Mouse (Mus musculus) brain, embryonic 14.5 days (tissue): ENCODE data around the gene Parvb. TPM values are rescaled to one million over a fixed set of nuclear protein-coding genes. Genes with fewer than 3 reads are reported as not detected.

Experiments
- DNase-seq: peaks from one replicate; pipeline ENCODE4 v3.0.0-alpha.2; 2011; ENCODE audit warnings: low read depth
- CTCF ChIP-seq: fragments of 200-500 bp; IDR thresholded peaks from 2 replicates; pipeline ENCODE4 v1.5.1; 2012; ENCODE audit warnings: inconsistent platforms, mild to moderate bottlenecking, moderate library complexity, borderline replicate concordance; ENCODE audit not compliant: insufficient read depth, insufficient read length; ENCODE audit errors: extremely low read depth
- POLR2A ChIP-seq: fragments of 200-500 bp; IDR thresholded peaks from 2 replicates; pipeline ENCODE4 v1.6.1; 2012; ENCODE audit warnings: mild to moderate bottlenecking, inconsistent platforms, borderline replicate concordance; ENCODE audit not compliant: poor library complexity, insufficient read depth, insufficient read length, severe bottlenecking; ENCODE audit errors: extremely low read depth
- polyA plus RNA-seq: library from polyadenylated mRNA; depleted of rRNA; stranded (reverse); fragments of >200 nt; gene quantifications from 2 replicates; pipeline ENCODE4 v1.2.3, GENCODE M21; 2012; rRNA removed

Gene Parvb
- polyA plus RNA-seq, result 11.5 and 19.3 TPM in 2 replicates

DNA sequence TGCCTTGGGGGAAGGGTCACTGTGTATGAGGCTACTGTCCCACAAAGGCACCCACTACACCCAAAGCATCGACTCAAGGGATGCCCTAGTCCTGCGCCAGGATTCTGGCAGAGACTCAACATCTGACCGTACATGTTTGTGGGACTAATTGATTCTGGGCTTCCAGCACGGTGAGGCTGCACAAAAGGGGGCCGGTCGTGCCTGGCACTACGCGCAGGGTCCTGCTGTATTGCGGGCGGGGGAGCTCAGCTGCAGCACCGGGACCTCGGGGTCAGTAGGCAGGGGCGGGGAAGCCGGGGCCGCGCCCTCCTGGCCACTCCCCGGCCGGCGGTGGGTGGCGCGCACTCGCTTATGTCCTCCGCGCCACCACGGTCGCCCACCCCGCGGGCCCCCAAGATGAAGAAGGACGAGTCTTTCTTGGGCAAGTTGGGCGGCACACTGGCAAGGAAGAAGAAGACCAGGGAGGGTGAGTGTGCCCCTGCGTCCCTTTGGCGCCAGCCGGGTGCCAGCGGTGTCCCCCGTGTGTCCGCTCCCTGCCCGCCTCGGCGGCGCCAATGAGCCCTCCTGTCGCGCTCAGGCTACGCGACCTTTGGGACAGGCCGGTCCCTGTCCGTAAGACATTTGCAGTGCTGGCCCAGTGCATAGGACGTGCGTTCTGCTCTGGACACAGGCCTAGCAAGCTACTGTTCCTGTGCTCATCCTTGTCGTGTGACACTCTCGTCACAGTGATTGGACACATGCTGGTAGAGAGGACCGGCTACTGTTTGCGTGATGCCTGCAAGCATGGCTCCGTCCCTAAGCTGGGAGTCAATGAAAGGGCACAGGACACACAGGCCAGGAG is at the start of gene Parvb:
Gene Parvb (plus strand): TSS at position 323 of the 841 bp plus-strand sequence.
- no peak for TF ChIP-seq POLR2A
- no peak for TF ChIP-seq CTCF
- peak; percentile 81 for DNase-seq

GRCm38 (mm10) chr15:84183967-84184366 is 47.9 kb upstream of the Parvb start:
- no peak for TF ChIP-seq CTCF
- no peak for TF ChIP-seq POLR2A
- peak; percentile 10 for DNase-seq

- DNase-seq, result no peak
- no peak for TF ChIP-seq CTCF
Measured at GRCm38 (mm10) chr15:84186196-84186595, 45.6 kb upstream of the Parvb start.

- TF ChIP-seq POLR2A, result no peak
- no peak for TF ChIP-seq CTCF
- no peak for DNase-seq
Measured at GRCm38 (mm10) chr15:84188887-84189530, 42.8 kb upstream of the Parvb start.

DNA sequence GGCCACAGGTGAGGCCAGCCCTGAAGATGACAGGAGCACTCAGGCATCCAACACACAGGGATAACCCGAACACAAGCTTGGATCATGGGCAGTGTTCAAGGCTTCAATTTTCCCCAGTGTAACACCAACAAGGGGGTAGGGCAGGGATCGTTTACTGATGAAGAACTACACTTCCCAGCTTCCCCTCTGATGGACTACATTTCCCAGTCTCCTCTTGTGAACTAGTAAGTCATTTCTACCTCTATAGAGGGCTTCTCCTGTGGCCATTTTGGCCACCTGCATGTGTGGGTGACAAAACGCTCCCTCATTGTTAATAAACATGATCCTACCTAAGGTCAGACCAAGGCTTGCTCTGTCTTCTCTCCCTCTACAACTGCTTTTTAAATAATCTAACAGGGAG is 42.0 kb upstream of the Parvb start:
- peak; percentile 72 for DNase-seq

GRCm38 (mm10) chr15:84191724-84192057 is 40.2 kb upstream of the Parvb start:
- TF ChIP-seq POLR2A, result no peak
- no peak for DNase-seq

More for the DNA sequence above, 42.0 kb upstream of the Parvb start:
- TF ChIP-seq POLR2A (no peak), CTCF (no peak)

GRCm38 (mm10) chr15:84192058-84192791 is 39.6 kb upstream of the Parvb start, which contains the start of gene Samm50:
Gene Samm50 (plus strand): TSS chr15:84192241.
- peak; percentile 98 for DNase-seq
- TF ChIP-seq CTCF (peak; percentile 11; the same call in 1 of the 2 replicates), POLR2A (peak; percentile 69; the same call in 1 of the 2 replicates)

- no peak for DNase-seq
- no peak for TF ChIP-seq CTCF
- no peak for TF ChIP-seq POLR2A
Measured at GRCm38 (mm10) chr15:84196486-84197165, 35.2 kb upstream of the Parvb start.

DNA sequence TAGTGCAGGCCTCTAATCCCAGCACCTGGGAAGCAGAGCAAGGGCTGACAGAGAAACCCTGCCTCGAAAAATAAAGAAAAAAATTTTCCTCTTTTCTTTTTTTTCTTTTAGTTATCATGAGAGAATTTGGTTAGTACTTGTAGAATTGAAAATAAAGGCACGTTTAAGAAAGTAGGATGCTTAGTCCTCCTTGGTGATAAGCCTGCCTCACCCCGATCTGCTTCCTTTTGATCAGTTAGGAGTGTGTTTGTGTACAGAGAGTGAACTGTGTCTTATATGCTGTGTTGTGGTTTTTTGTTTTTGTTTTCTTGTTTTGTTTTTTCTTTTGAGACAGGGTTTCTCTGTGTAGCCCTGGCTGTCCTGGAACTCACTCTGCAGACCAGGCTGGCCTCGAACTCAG is 24.5 kb upstream of the Parvb start:
- TF ChIP-seq POLR2A (no peak), CTCF (no peak)
- no peak for DNase-seq

GRCm38 (mm10) chr15:84209517-84210412 is 22.1 kb upstream of the Parvb start:
- DNase-seq, result no peak
- TF ChIP-seq CTCF (no peak), POLR2A (no peak)
